Mouse (Mus musculus): ENCODE data around the gene Zfp612.

DNA sequence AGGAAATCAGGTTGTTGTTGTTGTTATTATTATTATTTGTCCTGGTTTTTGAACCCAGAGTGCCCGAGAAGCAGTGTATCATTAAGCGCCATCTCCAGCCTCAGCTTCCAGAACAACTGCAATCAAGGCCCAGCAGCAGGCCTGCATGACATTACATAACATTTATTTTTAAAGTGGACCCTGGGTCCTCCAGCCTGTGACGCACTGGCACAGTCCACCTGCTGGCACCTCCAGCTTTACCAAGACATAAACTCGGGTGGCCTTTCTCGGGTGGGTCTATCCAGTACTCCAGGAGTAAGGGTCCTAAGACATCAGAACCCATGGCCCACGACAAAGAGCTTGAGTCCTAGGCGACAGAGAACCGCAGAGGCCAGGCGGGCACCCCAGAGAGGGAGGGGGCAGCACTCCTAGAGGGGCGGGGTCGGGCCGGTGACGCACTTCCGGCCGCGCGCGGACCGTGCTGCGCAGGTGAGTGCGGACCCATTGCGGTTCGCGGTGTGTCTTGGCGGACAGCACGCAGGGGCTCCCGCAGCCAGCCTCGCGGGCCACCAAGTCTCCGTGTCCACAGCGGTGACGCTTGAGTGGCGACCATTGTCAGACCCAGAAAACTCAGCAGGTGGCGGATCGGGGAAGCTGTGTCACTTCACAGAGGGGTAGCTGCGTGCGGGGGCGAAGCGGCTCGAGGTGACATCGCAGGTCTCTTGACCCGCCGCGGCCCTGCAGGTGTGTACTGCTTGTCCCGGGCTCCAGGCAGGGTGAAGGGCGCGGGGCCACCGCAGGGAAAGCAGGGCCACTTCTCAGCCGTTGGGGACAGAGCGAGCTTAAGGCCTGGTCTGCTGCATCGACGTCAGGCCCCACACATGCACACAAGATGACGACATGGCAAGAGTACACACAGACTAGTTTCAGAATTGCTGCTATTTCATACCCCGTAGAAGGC is at the start of gene Zfp612:
- no peak for TF ChIP-seq CTCF (IDR thresholded peaks at IDR 0.05; ENCODE audit: extremely low read depth, insufficient read length, insufficient replicate concordance, low read depth, low read length)
- no peak for TF ChIP-seq POLR2A (IDR thresholded peaks at IDR 0.05; ENCODE audit: low read depth, low read length)

Measured in small intestine, adult 2 months (tissue).